Mouse (Mus musculus) limb, embryonic 10.5 days (tissue): ENCODE data around the gene Prdx2. TPM values are rescaled to one million over a fixed set of nuclear protein-coding genes. Genes with fewer than 3 reads are reported as not detected.
A peak's percentile ranks its signal among the peaks of the same experiment; 100 is the strongest.

Experiments used
- DNase-seq: peaks from one replicate; pipeline ENCODE4 v3.0.0-alpha.2; 2017; ENCODE audit warnings: low spot score
- H3K27ac ChIP-seq: fragments of 300-500 bp; sonication (generic); 2 replicates; pipeline ENCODE4 v1.5.1; 2016; ENCODE audit warnings: mild to moderate bottlenecking
- H3K27me3 ChIP-seq: fragments of 300-500 bp; sonication (generic); 2 replicates; pipeline ENCODE4 v1.6.1; 2016; ENCODE audit warnings: low read depth, mild to moderate bottlenecking; ENCODE audit not compliant: poor library complexity, severe bottlenecking
- H3K36me3 ChIP-seq: fragments of 300-500 bp; sonication (generic); 2 replicates; pipeline ENCODE4 v1.6.1; 2016; ENCODE audit warnings: mild to moderate bottlenecking, moderate library complexity
- H3K4me1 ChIP-seq: fragments of 300-500 bp; sonication (generic); 2 replicates; pipeline ENCODE4 v1.6.1; 2016
- H3K4me3 ChIP-seq: fragments of 300-500 bp; sonication (generic); 2 replicates; pipeline ENCODE4 v1.5.1; 2016; ENCODE audit warnings: mild to moderate bottlenecking, moderate library complexity
- H3K9me3 ChIP-seq: fragments of 300-500 bp; sonication (generic); replicated peaks from 2 replicates; pipeline ENCODE4 v1.6.1; 2016; ENCODE audit warnings: mild to moderate bottlenecking
- whole genome bisulfite sequencing: fragments of 180-500 bp; shearing (Covaris S2); methylation state at CpG from one replicate; pipeline ENCODE4 v1.1.7; 2016; 5-methylcytosine and 5-hydroxymethylcytosine counted together
- polyA plus RNA-seq: library from polyadenylated mRNA; unstranded; fragments of >200 nt; fragmentation: Nextera tagmentation; extraction: Ambion mirVana; gene quantifications from 2 replicates; pipeline ENCODE4 v1.2.1, GENCODE M21; 2016

The Prdx2 gene
- polyA plus RNA-seq, 1 experiment from 2014 or later, result 1,260 TPM

DNA sequence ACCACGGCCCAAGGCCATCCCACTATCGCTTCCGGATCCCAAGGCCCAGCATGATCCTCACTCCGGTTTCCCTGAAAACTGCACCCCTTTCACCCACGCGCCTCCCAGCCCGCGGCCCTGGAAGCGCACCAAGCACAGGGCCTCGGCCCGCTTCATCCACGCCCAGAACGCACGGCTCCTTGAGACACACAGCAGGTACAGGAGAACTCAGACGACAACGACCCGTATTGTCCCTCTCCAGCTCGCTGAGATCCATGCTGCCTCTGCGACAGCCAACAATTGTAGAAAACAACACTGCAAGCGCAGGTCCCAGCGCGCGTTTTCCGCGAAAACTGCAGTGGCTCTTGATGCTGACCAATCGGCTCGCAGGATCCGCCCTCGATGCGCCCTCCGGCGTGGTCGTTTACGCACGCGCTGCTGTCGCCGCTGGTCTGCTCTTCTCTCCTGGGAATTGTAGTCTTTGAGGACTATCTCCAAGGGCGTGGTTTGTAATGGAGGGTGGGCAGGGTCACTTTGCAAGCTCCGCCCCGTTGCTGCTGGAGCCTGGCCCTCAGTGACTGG, 3.6 kb upstream of the Prdx2 start:
- DNase-seq, result peak; percentile 94
- Histone ChIP-seq H3K36me3 (peaks cover 39% of the 10 kb centered on the region), H3K4me3 (peak overlapping the region; percentile 68), H3K27ac (peak overlapping the region; percentile 78), H3K4me1 (peaks cover 40% of the 10 kb centered on the region), H3K9me3 (no peaks in the 10 kb centered on the region), H3K27me3 (no peaks in the 10 kb centered on the region)
- under 1% methylated on average over 41 of the region's 41 CpGs for WGBS

GRCm38 (mm10) chr8:84966603-84967002, 2.8 kb upstream of the Prdx2 start:
- DNase-seq, result peak; percentile 30
- Histone ChIP-seq H3K4me3 (peak overlapping the region; percentile 68), H3K27me3 (no peaks in the 10 kb centered on the region), H3K9me3 (no peaks in the 10 kb centered on the region), H3K27ac (peak overlapping the region; percentile 2; the same call in 1 of the 2 replicates), H3K4me1 (peaks cover 47% of the 10 kb centered on the region), H3K36me3 (peaks cover 39% of the 10 kb centered on the region)
- WGBS, result 51% methylated on average over 3 of the region's 3 CpGs

DNA sequence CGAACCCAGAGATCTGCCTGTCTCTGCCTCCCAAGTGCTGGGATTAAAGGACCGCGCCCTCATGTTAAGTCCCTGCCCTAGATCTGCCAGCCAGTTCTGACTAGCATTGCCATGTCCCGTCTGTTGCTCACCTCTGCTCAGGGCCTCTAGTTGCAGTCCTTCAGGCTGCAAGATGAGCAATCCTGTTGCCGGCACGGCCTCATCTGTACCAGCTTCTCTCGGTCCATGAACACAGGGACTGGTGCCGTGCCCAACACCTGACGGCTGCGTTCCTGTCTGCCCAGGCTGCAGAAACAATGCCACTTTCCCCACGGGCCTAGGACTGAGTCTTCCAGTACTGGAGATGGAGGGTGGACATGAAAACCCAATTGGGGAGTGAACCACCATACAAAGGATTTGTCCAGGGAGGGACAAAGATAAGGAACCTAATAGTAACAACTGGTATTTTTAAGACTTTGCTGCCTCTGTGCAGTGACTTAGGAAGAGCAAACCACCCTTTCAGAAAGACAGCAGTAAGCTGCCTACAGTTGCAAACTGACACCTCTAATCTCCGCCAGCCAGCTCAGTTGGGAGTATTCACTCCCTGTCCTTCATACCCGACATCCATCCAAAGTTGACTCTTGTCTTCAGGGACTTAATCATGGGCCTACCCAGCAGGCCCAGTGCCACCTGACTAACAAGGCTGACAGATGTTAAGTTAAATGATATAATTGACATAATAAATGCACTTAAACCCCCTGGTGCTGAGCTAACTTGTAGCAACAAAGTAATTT, 1.7 kb upstream of the Prdx2 start:
- no peaks in the 10 kb centered on the region for H3K9me3 ChIP-seq
- WGBS, result 91% methylated on average over 13 of the region's 13 CpGs
- no peak for DNase-seq
- H3K27ac ChIP-seq, result no peak overlapping the region
- H3K36me3 ChIP-seq, result peaks cover 40% of the 10 kb centered on the region
- H3K27me3 ChIP-seq, result no peaks in the 10 kb centered on the region
- 0 out of 2 replicates have a peak overlapping the region, but pooled peaks have one; percentile 4 for H3K4me3 ChIP-seq
- peaks cover 47% of the 10 kb centered on the region for H3K4me1 ChIP-seq

DNA sequence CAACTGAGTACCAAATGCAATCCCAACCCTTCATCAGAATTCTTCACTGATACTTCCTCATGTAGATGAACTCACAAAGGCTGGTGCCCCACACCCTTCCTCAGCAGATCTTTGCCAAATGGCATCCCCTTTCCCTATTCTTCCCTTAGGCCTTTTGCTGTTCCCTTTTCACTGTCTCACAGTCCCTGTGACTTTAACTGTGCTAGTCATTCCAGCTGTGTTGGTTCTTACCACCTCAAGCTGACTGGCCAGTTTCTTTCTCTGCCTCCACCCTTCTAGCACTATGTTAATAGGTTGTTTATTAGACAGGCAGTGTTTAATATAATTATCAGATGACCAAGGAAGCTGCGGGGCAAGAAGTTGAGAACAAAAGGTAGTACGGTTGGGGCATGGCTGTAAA, 737 bp upstream of the Prdx2 start:
- Histone ChIP-seq H3K9me3 (no peaks in the 10 kb centered on the region), H3K36me3 (peaks cover 42% of the 10 kb centered on the region), H3K4me1 (peaks cover 47% of the 10 kb centered on the region), H3K4me3 (peak overlapping the region; percentile 69), H3K27ac (peak overlapping the region; percentile 97), H3K27me3 (no peaks in the 10 kb centered on the region)
- WGBS, result 26% methylated on average over 2 of the region's 2 CpGs
- DNase-seq, result no peak

DNA sequence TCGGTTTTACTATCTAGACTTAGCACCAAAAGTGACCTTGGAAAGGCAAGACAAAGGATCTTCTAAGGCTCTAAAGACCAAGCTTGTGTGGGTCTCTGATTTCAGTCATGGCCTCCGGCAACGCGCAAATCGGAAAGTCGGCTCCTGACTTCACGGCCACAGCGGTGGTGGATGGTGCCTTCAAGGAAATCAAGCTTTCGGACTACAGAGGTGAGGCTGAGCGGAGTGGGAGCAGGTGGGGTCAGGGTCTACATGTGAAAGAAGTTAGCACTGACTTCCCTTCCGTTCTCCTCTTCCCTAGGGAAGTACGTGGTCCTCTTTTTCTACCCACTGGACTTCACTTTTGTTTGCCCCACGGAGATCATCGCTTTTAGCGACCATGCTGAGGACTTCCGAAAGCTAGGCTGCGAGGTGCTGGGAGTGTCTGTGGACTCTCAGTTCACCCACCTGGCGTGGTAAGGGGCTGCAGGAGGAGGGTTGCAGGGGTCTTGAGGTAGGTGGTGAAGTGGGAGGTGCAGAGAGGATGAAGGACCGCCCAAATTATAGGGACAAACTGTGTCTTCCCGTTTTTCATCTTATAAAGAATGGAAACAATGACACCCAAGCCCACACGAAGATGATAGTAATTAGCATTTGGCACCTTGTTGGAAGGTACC, 876 bp downstream of the Prdx2 start:
- H3K36me3 ChIP-seq, result peaks cover 49% of the 10 kb centered on the region
- H3K4me3 ChIP-seq, result peak overlapping the region; percentile 69
- DNase-seq, result peak; percentile 63
- peak overlapping the region; percentile 97 for H3K27ac ChIP-seq
- 16% methylated on average over 21 of the region's 21 CpGs for WGBS
- no peaks in the 10 kb centered on the region for H3K9me3 ChIP-seq
- H3K27me3 ChIP-seq, result no peaks in the 10 kb centered on the region
- H3K4me1 ChIP-seq, result peaks cover 46% of the 10 kb centered on the region

DNA sequence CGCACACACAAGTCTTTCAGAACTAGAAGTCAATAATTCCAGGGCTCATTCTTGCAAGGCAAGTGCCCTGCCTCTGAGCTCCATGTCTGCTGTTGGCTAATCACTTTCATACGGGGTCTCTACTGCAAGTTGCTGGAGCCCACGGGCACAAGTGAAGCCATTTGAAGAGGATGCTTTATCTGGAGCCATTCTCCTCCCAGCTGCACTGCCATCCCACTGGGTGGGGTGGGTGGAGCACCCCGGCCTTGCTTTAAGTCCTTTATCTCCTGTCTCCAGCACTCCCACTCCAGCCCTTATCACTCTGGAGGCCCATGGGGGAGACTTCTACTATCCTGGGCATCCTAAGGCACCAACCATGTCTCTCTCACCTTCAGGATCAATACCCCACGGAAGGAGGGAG, 1.5 kb downstream of the Prdx2 start:
- no peak for DNase-seq
- no peaks in the 10 kb centered on the region for H3K9me3 ChIP-seq
- peaks cover 50% of the 10 kb centered on the region for H3K4me1 ChIP-seq
- H3K36me3 ChIP-seq, result peaks cover 49% of the 10 kb centered on the region
- peak overlapping the region; percentile 97 for H3K27ac ChIP-seq
- no peaks in the 10 kb centered on the region for H3K27me3 ChIP-seq
- WGBS, result 76% methylated on average over 5 of the region's 5 CpGs
- peak overlapping the region; percentile 69 for H3K4me3 ChIP-seq

- Histone ChIP-seq H3K9me3 (no peaks in the 10 kb centered on the region), H3K4me1 (peaks cover 55% of the 10 kb centered on the region), H3K27me3 (peaks cover 13% of the 10 kb centered on the region), H3K4me3 (no peak overlapping the region), H3K27ac (no peak overlapping the region), H3K36me3 (peaks cover 49% of the 10 kb centered on the region)
- WGBS, result 96% methylated on average over 1 of the region's 1 CpGs
- DNase-seq, result no peak
Measured at GRCm38 (mm10) chr8:84973079-84973478, 3.7 kb downstream of the Prdx2 start.

- H3K4me1 ChIP-seq, result peaks cover 55% of the 10 kb centered on the region
- H3K4me3 ChIP-seq, result no peak overlapping the region
- H3K36me3 ChIP-seq, result peaks cover 49% of the 10 kb centered on the region
- H3K27me3 ChIP-seq, result peaks cover 21% of the 10 kb centered on the region
- WGBS, result 77% methylated on average over 4 of the region's 4 CpGs
- H3K27ac ChIP-seq, result no peak overlapping the region
- DNase-seq, result peak; percentile 57
- no peaks in the 10 kb centered on the region for H3K9me3 ChIP-seq
Measured at GRCm38 (mm10) chr8:84973803-84974542, 4.6 kb downstream of the Prdx2 start.

GRCm38 (mm10) chr8:84974543-84975142, 5.3 kb downstream of the Prdx2 start:
- DNase-seq, result no peak
- Histone ChIP-seq H3K27ac (no peak overlapping the region), H3K27me3 (peaks cover 22% of the 10 kb centered on the region), H3K4me3 (no peak overlapping the region), H3K36me3 (peaks cover 49% of the 10 kb centered on the region), H3K9me3 (no peaks in the 10 kb centered on the region), H3K4me1 (peaks cover 61% of the 10 kb centered on the region)
- 82% methylated on average over 8 of the region's 8 CpGs for WGBS

DNA sequence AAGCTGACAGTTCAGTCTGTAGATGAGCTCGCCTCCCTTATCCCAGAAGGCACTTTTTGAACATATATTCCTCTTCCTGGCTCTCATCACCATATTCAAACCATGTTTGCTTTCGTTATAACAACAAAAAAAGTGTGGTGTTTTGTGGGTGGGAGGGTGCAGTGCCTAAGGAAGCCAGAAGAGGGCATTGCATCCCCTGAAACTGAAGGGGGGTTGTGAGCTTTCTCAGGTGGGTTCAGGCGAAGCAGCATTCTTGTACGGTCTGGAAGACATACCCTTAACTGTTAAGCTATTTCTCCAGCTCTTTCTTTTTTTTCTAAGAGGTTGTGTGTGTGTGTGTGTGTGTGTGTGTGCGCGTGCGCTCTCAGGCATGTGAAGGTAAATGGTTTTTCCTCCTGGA, 6.0 kb downstream of the Prdx2 start:
- Histone ChIP-seq H3K4me3 (peak overlapping the region; percentile 63), H3K27me3 (peaks cover 27% of the 10 kb centered on the region), H3K9me3 (no peaks in the 10 kb centered on the region), H3K4me1 (peaks cover 67% of the 10 kb centered on the region), H3K36me3 (peaks cover 47% of the 10 kb centered on the region), H3K27ac (no peak overlapping the region)
- DNase-seq, result peak; percentile 73
- 33% methylated on average over 7 of the region's 7 CpGs for WGBS

DNA sequence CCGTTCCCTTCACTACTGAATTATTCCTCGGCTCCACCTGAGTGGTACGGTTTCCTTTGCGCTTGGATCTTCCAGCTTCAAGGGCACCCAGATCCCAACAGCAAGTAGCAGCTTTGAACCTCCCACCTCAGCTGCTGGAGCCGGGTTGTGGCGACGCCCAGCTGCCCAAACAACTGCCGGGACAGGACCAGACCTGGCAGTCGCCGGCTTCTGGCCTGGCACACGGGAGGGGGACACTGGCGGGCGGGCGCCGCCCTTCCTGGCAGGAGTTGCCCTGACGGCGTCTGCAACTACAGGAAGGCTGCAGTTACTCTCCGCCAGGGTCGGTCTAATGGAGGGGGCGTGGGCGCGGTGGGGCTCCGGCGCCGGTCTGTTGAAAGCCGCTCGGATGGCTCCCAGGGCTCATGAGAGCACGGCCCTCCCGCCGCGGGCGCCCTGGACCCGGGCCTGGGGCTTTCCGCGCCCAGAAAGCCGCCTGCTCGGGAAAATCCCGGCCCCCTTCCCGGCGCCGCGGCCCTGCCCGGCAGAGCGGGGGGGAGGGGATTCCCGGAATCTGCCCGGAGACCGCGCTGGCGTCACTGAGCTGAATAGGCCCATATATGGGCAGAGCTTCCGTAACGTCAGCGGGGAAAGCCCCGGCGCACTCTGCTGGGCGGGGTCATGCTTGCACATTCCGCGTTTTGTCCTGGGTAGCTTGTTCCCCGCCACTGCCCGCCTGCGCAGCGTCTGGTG, 6.8 kb downstream of the Prdx2 start:
- Histone ChIP-seq H3K9me3 (no peaks in the 10 kb centered on the region), H3K4me1 (peaks cover 67% of the 10 kb centered on the region), H3K27me3 (peaks cover 33% of the 10 kb centered on the region), H3K36me3 (peaks cover 40% of the 10 kb centered on the region), H3K4me3 (peak overlapping the region; percentile 63), H3K27ac (peak overlapping the region; percentile 85)
- under 1% methylated on average over 61 of the region's 61 CpGs for WGBS
- DNase-seq, result peak; percentile 96
